Mouse (Mus musculus): ENCODE measurements around the gene Fxyd4.

- TF ChIP-seq RAD21 (IDR thresholded peaks at IDR 0.05; ENCODE audit: low read depth, low read length) (no peak), KAT2A (IDR thresholded peaks at IDR 0.05; ENCODE audit: insufficient replicate concordance, low read length) (no peak), RCOR1 (conservative IDR thresholded peaks at IDR 0.05; ENCODE audit: low read depth, low read length) (no peak), CTCF (conservative IDR thresholded peaks at IDR 0.05 in 1 of 2, IDR thresholded peaks at IDR 0.05 in 1 of 2; ENCODE audit: low read depth in 2 of 2, low read length in 2 of 2) (no peak), USF1 (IDR thresholded peaks at IDR 0.05; ENCODE audit: low read depth, low read length) (no peak), MAX (IDR thresholded peaks at IDR 0.05; ENCODE audit: low read length) (0 out of 2 replicates have a peak, but pooled peaks have one; percentile 22), POLR2AphosphoS2 (IDR thresholded peaks at IDR 0.05; ENCODE audit: low read depth, low read length) (no peak)
Measured at GRCm38 (mm10) chr6:117901510-117902402, 35.7 kb downstream of the Fxyd4 start.

Data from CH12.LX (cell line).